Mouse (Mus musculus): ENCODE measurements at regions not wholly inside any gene's neighbourhood (a gene's known extent, or its start where the extent isn't known, plus 50 kb on each side); places are given as distances from the start of the nearest gene placed in this dataset.
A peak's percentile ranks its signal among the peaks of the same experiment; 100 is the strongest.

- Histone ChIP-seq H3K27ac (no peak overlapping the region), H3K4me3 (no peak overlapping the region)
- no peak for DNase-seq (ENCODE audit: low spot score in 2 of 2)
- TF ChIP-seq CTCF (conservative IDR thresholded peaks at IDR 0.05): no peak
Observed at GRCm38 (mm10) chr8:49158201-49158600, 314.4 kb upstream of the Tenm3 start.

- TF ChIP-seq CTCF (conservative IDR thresholded peaks at IDR 0.05): no peak
- no peak overlapping the region for H3K27ac ChIP-seq
- DNase-seq (ENCODE audit: low spot score in 2 of 2): no peak
Observed at GRCm38 (mm10) chr8:49136503-49137044, 292.8 kb upstream of the Tenm3 start.

GRCm38 (mm10) chr8:49109095-49109494 lies 265.3 kb upstream of the Tenm3 start:
- Histone ChIP-seq H3K4me3 (no peak overlapping the region), H3K27ac (no peak overlapping the region)
- TF ChIP-seq CTCF (conservative IDR thresholded peaks at IDR 0.05): no peak
- no peak for DNase-seq (ENCODE audit: low spot score in 2 of 2)

More at GRCm38 (mm10) chr8:49136503-49137044, 292.8 kb upstream of the Tenm3 start:
- H3K4me3 ChIP-seq: no peak overlapping the region

GRCm38 (mm10) chr8:49108665-49109064 lies 264.9 kb upstream of the Tenm3 start:
- TF ChIP-seq CTCF (conservative IDR thresholded peaks at IDR 0.05): no peak
- DNase-seq (ENCODE audit: low spot score in 2 of 2): no peak
- no peak overlapping the region for H3K4me3 ChIP-seq
- H3K27ac ChIP-seq: no peak overlapping the region

GRCm38 (mm10) chr8:49106531-49106930 lies 262.8 kb upstream of the Tenm3 start:
- Histone ChIP-seq H3K27ac (no peak overlapping the region), H3K4me3 (no peak overlapping the region)
- no peak for DNase-seq (ENCODE audit: low spot score in 2 of 2)
- no peak for TF ChIP-seq CTCF (conservative IDR thresholded peaks at IDR 0.05)

- H3K27ac ChIP-seq: no peak overlapping the region
- TF ChIP-seq CTCF (conservative IDR thresholded peaks at IDR 0.05): no peak
- H3K4me3 ChIP-seq: no peak overlapping the region
- DNase-seq (ENCODE audit: low spot score in 2 of 2): no peak
Observed at GRCm38 (mm10) chr8:49101156-49101555, 257.4 kb upstream of the Tenm3 start.

GRCm38 (mm10) chr8:49084191-49084875 lies 240.6 kb upstream of the Tenm3 start:
- TF ChIP-seq CTCF (conservative IDR thresholded peaks at IDR 0.05): 0 out of 2 replicates have a peak, but pooled peaks have one; percentile 7
- H3K4me3 ChIP-seq: no peak overlapping the region
- H3K27ac ChIP-seq: no peak overlapping the region
- DNase-seq (ENCODE audit: low spot score in 2 of 2): no peak

GRCm38 (mm10) chr8:49069451-49069850 lies 225.7 kb upstream of the Tenm3 start:
- H3K27ac ChIP-seq: no peak overlapping the region
- no peak overlapping the region for H3K4me3 ChIP-seq
- DNase-seq (ENCODE audit: low spot score in 2 of 2): no peak
- no peak for TF ChIP-seq CTCF (conservative IDR thresholded peaks at IDR 0.05)

- no peak overlapping the region for H3K27ac ChIP-seq
- H3K4me3 ChIP-seq: no peak overlapping the region
- no peak for TF ChIP-seq CTCF (conservative IDR thresholded peaks at IDR 0.05)
- no peak for DNase-seq (ENCODE audit: low spot score in 2 of 2)
Observed at GRCm38 (mm10) chr8:49063256-49063655, 219.5 kb upstream of the Tenm3 start.

- no peak for TF ChIP-seq CTCF (conservative IDR thresholded peaks at IDR 0.05)
- no peak overlapping the region for H3K27ac ChIP-seq
- no peak overlapping the region for H3K4me3 ChIP-seq
- DNase-seq (ENCODE audit: low spot score in 2 of 2): no peak
Observed at GRCm38 (mm10) chr8:49043236-49043635, 199.5 kb upstream of the Tenm3 start.

- no peak overlapping the region for H3K27ac ChIP-seq
- TF ChIP-seq CTCF (conservative IDR thresholded peaks at IDR 0.05): no peak
- DNase-seq (ENCODE audit: low spot score in 2 of 2): no peak
- H3K4me3 ChIP-seq: no peak overlapping the region
Observed at GRCm38 (mm10) chr8:49035970-49036700, 192.4 kb upstream of the Tenm3 start.

GRCm38 (mm10) chr8:49035519-49035918 lies 191.8 kb upstream of the Tenm3 start:
- H3K27ac ChIP-seq: no peak overlapping the region
- peak; percentile 83 for TF ChIP-seq CTCF (conservative IDR thresholded peaks at IDR 0.05)
- peak; percentile 26 to 38 for DNase-seq (ENCODE audit: low spot score in 2 of 2)
- H3K4me3 ChIP-seq: no peak overlapping the region

GRCm38 (mm10) chr8:49030255-49030654 lies 186.5 kb upstream of the Tenm3 start:
- H3K27ac ChIP-seq: no peak overlapping the region
- no peak for TF ChIP-seq CTCF (conservative IDR thresholded peaks at IDR 0.05)
- no peak overlapping the region for H3K4me3 ChIP-seq
- DNase-seq (ENCODE audit: low spot score in 2 of 2): no peak
